Mouse (Mus musculus) G1E (cell line): Measurements from ENCODE around the gene Ntsr2.

Experiments used
- CTCF ChIP-seq: IDR thresholded peaks from 2 replicates; pipeline ENCODE4 v1.5.1; 2012; ENCODE audit warnings: low read depth, low read length, inconsistent platforms, mixed read lengths
- GATA1 ChIP-seq: IDR thresholded peaks from 2 replicates; pipeline ENCODE4 v1.6.1; 2012; ENCODE audit warnings: borderline replicate concordance, low read length, inconsistent platforms, mixed read lengths
- TAL1 ChIP-seq: conservative IDR thresholded peaks from 2 replicates; pipeline ENCODE4 v1.6.1; 2012; ENCODE audit warnings: low read depth, low read length, inconsistent platforms, mixed read lengths

GRCm38 (mm10) chr12:16694783-16695182 is 41.6 kb downstream of the Ntsr2 start:
- no peak for TF ChIP-seq CTCF
- TF ChIP-seq GATA1, result no peak
- TF ChIP-seq TAL1, result no peak
